Mouse (Mus musculus): ENCODE measurements at regions not wholly inside any gene's neighbourhood (a gene's known extent, or its start where the extent isn't known, plus 50 kb on each side); places are given as distances from the start of the nearest gene placed in this dataset.
"Not testable (repeated sequence)": the region's sequence is repeated elsewhere in the genome, so short reads cannot be mapped to it uniquely, and the experiment has no call there.

DNA sequence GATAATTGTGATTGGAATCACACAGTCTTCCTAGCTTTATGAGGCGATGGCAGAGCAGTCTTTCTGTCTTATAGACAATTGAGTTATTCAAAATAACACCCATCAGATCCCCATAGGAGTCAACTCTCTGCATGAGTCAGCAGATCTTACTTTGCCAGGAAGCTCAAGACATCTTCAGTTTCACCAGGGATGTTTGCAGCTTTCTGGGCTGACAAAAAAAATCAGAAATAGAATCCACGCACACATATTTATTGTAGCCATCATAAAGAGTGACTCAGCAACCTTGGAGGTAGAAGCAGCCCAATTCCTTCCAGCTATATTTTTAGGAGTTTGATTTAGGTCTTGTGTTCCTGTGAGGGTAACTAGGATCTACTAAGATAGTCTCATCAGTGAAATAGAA, 122.8 kb upstream of the Ctso start:
- H3K4me2 ChIP-seq: no peak overlapping the region
- H3K27ac ChIP-seq (replicated peaks): no peak overlapping the region
- H3K27me3 ChIP-seq (replicated peaks): no peaks in the 10 kb centered on the region
- no peaks in the 10 kb centered on the region for H3K36me3 ChIP-seq
- H3K4me3 ChIP-seq (replicated peaks): no peak overlapping the region
- WGBS: 85% methylated on average over 2 of the region's 2 CpGs
- no peak for ATAC-seq (ENCODE audit: low FRiP score)
- H3K4me1 ChIP-seq: no peaks in the 10 kb centered on the region
- H3K9me3 ChIP-seq (replicated peaks): no peaks in the 10 kb centered on the region
- H3K9ac ChIP-seq (replicated peaks): no peak overlapping the region

DNA sequence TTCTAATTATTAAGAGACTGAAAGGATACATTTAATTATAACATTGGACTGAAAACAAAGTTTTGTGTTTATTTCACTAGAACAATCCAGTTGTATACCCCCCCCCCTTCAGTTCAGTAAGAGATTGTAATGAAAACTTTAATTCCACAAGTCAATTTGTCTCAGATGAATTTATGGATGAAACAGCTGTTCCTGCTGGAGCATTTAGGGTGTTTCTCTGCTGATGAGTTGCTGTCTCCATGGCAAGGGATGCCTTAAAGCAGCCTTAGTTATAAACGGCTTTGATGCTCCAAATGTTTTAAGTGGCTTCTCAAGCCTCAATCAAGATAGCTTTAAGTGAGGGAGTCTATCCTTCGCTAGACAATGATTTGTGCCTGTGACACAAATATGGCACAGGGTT, 112.1 kb upstream of the Ctso start:
- no peak for ATAC-seq (ENCODE audit: low FRiP score)
- Histone ChIP-seq H3K27ac (replicated peaks) (no peak overlapping the region), H3K4me2 (no peak overlapping the region), H3K9ac (replicated peaks) (no peak overlapping the region), H3K27me3 (replicated peaks) (no peaks in the 10 kb centered on the region), H3K9me3 (replicated peaks) (no peaks in the 10 kb centered on the region), H3K36me3 (no peaks in the 10 kb centered on the region), H3K4me3 (replicated peaks) (no peak overlapping the region), H3K4me1 (no peaks in the 10 kb centered on the region)
- WGBS: 75% methylated on average over 2 of the region's 2 CpGs

DNA sequence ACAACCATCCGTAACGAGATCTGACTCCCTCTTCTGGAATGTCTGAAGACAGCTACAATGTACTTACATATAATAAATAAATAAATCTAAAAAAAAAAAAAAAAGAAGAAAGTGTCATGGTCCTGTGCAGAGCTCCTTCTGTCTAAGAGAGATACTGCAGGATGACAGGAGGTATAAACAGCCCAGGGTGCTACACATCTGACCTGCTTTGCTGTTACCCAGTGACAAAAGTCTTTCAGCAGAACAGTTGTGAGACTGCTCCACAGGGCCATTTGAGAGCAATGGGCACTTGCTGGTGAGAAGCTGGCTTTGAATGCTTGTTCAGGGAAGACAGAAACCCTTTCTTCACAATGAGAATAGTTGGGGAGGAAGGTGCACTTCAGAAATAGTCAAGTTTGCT, 102.9 kb upstream of the Ctso start:
- Histone ChIP-seq H3K9me3 (replicated peaks) (no peaks in the 10 kb centered on the region), H3K4me1 (no peaks in the 10 kb centered on the region), H3K9ac (replicated peaks) (no peak overlapping the region), H3K36me3 (no peaks in the 10 kb centered on the region), H3K4me3 (replicated peaks) (no peak overlapping the region), H3K27ac (replicated peaks) (no peak overlapping the region; the same call in 1 of the 2 replicates), H3K4me2 (no peak overlapping the region), H3K27me3 (replicated peaks) (no peaks in the 10 kb centered on the region)
- 93% methylated on average over 2 of the region's 2 CpGs for WGBS
- ATAC-seq (ENCODE audit: low FRiP score): no peak

DNA sequence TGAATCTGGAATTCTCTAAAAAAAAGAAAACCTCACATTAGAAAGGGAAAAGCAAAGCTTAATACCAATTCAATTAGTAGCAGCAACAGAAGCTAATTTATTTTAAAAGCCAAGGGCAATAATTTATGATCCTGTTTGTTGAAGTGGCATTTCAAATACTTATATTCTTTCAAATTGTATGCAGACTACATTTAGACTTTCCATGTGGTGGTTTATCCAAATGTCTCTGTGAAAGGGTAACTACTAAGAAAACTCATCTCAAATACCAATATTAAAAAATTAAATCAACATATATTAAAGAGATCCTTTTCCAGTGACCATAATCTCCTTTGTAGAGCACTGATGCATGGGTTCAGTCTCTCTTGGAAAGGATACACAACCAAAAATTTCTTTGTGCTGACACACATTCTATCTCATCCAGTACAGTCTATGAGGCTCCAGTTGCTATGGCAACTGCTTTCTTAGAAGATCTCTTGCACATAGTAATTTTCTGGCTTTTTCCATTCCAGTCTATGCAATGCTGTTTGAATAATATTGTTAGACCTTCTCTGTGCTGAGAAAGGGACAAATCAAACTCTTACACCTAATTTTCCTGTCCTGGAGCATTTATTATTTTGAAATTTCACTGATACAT, 102.3 kb upstream of the Ctso start:
- no peaks in the 10 kb centered on the region for H3K4me1 ChIP-seq
- H3K36me3 ChIP-seq: no peaks in the 10 kb centered on the region
- peak; percentile 92 for ATAC-seq (ENCODE audit: low FRiP score)
- no peaks in the 10 kb centered on the region for H3K27me3 ChIP-seq (replicated peaks)
- H3K4me3 ChIP-seq (replicated peaks): no peak overlapping the region
- no peaks in the 10 kb centered on the region for H3K9me3 ChIP-seq (replicated peaks)
- no peak overlapping the region; the same call in 1 of the 2 replicates for H3K27ac ChIP-seq (replicated peaks)
- no peak overlapping the region for H3K9ac ChIP-seq (replicated peaks)
- no peak overlapping the region for H3K4me2 ChIP-seq

DNA sequence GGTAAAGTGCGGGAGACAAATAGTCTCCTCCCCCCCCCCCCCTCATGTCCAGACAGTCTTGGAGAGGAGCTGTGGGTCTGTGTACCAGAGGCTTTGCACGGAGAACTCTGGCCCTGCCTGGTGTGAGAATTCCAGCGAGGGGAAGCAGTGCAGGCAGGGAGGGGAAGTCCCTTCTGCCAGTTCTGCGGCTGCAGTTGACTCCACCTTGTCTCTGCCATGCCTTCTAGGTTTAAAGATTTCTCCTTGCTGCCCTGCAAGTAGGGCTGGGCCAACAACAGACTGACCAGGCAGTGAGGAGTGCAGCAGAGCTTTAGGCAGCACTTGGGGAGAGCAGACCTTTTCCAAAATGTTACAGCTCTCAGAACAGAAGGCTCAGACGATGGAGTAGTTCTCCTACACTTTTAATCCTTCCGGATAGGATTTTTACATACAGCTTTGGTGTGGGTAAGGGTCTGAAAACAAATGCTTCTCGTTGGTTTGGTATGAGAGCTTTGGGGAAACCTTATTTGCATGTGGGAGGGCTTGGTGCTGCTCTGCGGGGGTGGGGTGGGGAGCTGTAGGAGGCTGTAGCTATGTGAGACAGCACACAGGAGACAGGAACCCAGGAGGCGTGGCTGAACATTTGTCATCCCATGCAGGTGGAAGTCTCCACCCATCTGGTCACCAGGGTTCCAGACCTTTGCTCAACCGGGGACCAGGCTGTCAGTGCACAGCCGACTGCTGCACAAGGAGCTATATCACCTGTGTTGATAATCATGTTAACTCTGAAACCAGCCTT, 96.8 kb upstream of the Ctso start:
- WGBS: 13% methylated on average over 11 of the region's 11 CpGs
- H3K36me3 ChIP-seq: no peaks in the 10 kb centered on the region
- no peak overlapping the region for H3K9ac ChIP-seq (replicated peaks)
- peaks cover 7% of the 10 kb centered on the region; the same call in 1 of the 2 replicates for H3K4me1 ChIP-seq
- no peak overlapping the region for H3K4me3 ChIP-seq (replicated peaks)
- no peak overlapping the region for H3K27ac ChIP-seq (replicated peaks)
- no peak overlapping the region for H3K4me2 ChIP-seq
- ATAC-seq (ENCODE audit: low FRiP score): peak; percentile 50; the same call in 1 of the 2 replicates
- no peaks in the 10 kb centered on the region for H3K9me3 ChIP-seq (replicated peaks)
- H3K27me3 ChIP-seq (replicated peaks): no peaks in the 10 kb centered on the region

DNA sequence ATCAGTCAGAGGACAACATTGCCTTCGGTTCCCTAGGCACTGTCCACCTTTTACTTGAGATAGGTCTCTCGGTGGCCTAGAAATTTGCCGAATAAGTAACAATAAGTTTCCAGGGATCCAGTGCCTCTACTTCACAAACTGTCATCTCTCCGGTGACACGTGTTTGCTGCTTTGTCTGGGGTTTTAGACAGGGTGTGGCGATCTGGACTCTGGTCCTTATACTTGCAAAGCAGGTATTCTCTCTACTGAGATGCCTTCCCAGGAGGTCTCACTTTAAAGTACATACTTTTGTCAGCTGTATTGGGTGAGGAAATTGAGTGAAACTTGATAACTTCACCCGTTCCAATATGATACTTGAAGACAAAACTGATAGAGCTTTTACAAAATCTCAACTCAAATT, 95.9 kb upstream of the Ctso start:
- no peak overlapping the region for H3K27ac ChIP-seq (replicated peaks)
- no peak overlapping the region for H3K4me3 ChIP-seq (replicated peaks)
- no peaks in the 10 kb centered on the region for H3K27me3 ChIP-seq (replicated peaks)
- ATAC-seq (ENCODE audit: low FRiP score): no peak
- H3K4me2 ChIP-seq: no peak overlapping the region
- no peak overlapping the region for H3K9ac ChIP-seq (replicated peaks)
- H3K4me1 ChIP-seq: peaks cover 7% of the 10 kb centered on the region; the same call in 1 of the 2 replicates
- 88% methylated on average over 7 of the region's 7 CpGs for WGBS
- no peaks in the 10 kb centered on the region for H3K36me3 ChIP-seq
- H3K9me3 ChIP-seq (replicated peaks): no peaks in the 10 kb centered on the region

DNA sequence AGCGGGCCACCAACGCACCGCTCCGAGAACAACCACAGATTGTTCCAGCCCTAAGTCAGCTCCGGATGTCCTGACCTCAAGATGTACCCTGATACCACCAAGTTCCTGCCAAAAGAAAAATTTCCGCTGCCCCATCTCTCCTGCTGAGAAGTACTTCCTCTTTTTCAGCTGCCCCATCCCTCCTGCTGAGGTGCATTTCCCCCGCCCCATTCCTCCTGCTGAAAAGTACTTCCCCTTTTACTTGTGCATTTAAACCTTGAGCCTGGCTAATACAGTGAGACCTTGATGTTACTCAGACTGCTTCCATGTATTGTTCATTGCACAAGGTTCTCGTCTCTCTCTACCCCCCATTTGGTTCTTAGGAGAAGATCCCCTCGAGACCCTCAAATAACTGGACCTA, 94.3 kb upstream of the Ctso start:
- not testable (repeated sequence) for H3K4me3 ChIP-seq (replicated peaks); H3K4me2 ChIP-seq; H3K9ac ChIP-seq (replicated peaks); ATAC-seq (ENCODE audit: low FRiP score); H3K36me3 ChIP-seq; H3K9me3 ChIP-seq (replicated peaks); H3K4me1 ChIP-seq; H3K27ac ChIP-seq (replicated peaks); H3K27me3 ChIP-seq (replicated peaks)
- 86% methylated on average over 9 of the region's 9 CpGs for WGBS

DNA sequence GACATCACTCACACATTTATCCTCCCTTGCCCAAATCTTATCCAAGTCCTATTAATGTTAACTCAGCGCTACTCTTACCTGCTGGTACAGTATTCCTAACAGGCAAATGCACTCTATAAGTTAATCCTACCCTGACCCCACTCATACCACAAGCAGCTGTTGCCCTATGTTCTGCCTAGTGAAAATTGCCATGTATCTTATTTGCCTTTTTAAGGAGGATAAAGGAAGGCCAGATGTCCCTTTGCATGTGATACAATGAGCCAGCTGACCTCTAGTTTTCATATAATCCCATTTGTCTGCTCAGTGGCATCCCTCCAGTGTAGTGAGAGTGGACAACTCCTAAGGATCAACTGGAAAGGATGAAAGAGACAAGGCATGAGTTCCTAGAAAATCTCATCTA, 67.9 kb upstream of the Ctso start:
- ATAC-seq (ENCODE audit: low FRiP score): no peak
- 98% methylated on average over 1 of the region's 1 CpGs for WGBS
- Histone ChIP-seq H3K9me3 (replicated peaks) (no peaks in the 10 kb centered on the region), H3K4me1 (no peaks in the 10 kb centered on the region), H3K9ac (replicated peaks) (no peak overlapping the region), H3K27ac (replicated peaks) (no peak overlapping the region), H3K36me3 (no peaks in the 10 kb centered on the region), H3K27me3 (replicated peaks) (no peaks in the 10 kb centered on the region), H3K4me2 (no peak overlapping the region), H3K4me3 (replicated peaks) (no peak overlapping the region)
